Mouse (Mus musculus): ENCODE measurements around the gene Map3k4.

DNA sequence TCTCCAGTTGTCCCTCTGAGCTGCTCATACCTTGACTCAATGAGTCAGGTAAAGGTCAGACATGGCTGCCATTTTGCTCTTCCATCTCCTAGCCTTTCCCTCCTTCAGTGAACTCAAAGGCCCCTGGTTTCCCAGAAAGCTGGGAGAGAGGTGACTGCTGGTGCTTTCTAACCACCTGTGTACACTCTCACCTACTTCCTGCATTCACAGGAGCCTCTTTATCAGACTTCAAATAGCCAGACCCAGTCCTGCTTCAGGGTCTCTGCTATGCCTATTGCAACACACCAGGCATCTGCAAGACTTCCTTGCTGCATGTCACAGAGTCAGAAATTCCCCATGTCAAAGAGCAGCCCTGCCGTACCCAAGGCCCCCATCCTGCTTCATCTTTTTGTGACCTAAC is 28.9 kb upstream of the Map3k4 start:
- TF ChIP-seq POLR2A (IDR thresholded peaks at IDR 0.05; ENCODE audit: low read depth, low read length) (no peak), CTCF (conservative IDR thresholded peaks at IDR 0.05; ENCODE audit: insufficient read depth, insufficient read length, low read depth, low read length) (no peak)
